Mouse (Mus musculus): ENCODE data around the gene Efna4. TPM values are rescaled to one million over a fixed set of nuclear protein-coding genes. Genes with fewer than 3 reads are reported as not detected.

Efna4 gene
- polyA plus RNA-seq, 1 experiment from 2014 or later = 0.24 TPM

GRCm38 (mm10) chr3:89300514-89300913, 37.3 kb downstream of the Efna4 start:
- Histone ChIP-seq H3K27me3 (peaks cover 29% of the 10 kb centered on the region), H3K9me3 (replicated peaks) (no peaks in the 10 kb centered on the region), H3K4me1 (replicated peaks) (peaks cover 8% of the 10 kb centered on the region), H3K27ac (replicated peaks) (no peak overlapping the region), H3K36me3 (replicated peaks) (no peaks in the 10 kb centered on the region), H3K4me3 (replicated peaks) (no peak overlapping the region), H3K9ac (no peak overlapping the region), H3K4me2 (no peak overlapping the region)
- 51% methylated on average over 2 of the region's 2 CpGs for WGBS (ENCODE audit: insufficient replicate concordance)
- ATAC-seq (ENCODE audit: insufficient read depth) = no peak

- Histone ChIP-seq H3K4me2 (peak overlapping the region; percentile 46), H3K36me3 (replicated peaks) (no peaks in the 10 kb centered on the region), H3K9ac (no peak overlapping the region), H3K27me3 (peaks cover 29% of the 10 kb centered on the region), H3K9me3 (replicated peaks) (no peaks in the 10 kb centered on the region), H3K4me1 (replicated peaks) (peaks cover 9% of the 10 kb centered on the region), H3K4me3 (replicated peaks) (no peak overlapping the region), H3K27ac (replicated peaks) (no peak overlapping the region)
- 24% methylated on average over 1 of the region's 1 CpGs for WGBS (ENCODE audit: insufficient replicate concordance)
- ATAC-seq (ENCODE audit: insufficient read depth) = no peak
Measured at GRCm38 (mm10) chr3:89300071-89300470, 37.8 kb downstream of the Efna4 start.

GRCm38 (mm10) chr3:89299499-89299898, 38.3 kb downstream of the Efna4 start:
- no peaks in the 10 kb centered on the region for H3K36me3 ChIP-seq (replicated peaks)
- peak overlapping the region; percentile 12 for H3K4me3 ChIP-seq (replicated peaks)
- 5% methylated on average over 14 of the region's 14 CpGs for WGBS (ENCODE audit: insufficient replicate concordance)
- H3K9me3 ChIP-seq (replicated peaks) = no peaks in the 10 kb centered on the region
- H3K4me1 ChIP-seq (replicated peaks) = peaks cover 9% of the 10 kb centered on the region
- peak overlapping the region; percentile 9; the same call in 1 of the 2 replicates for H3K9ac ChIP-seq
- no peak for ATAC-seq (ENCODE audit: insufficient read depth)
- H3K4me2 ChIP-seq = peak overlapping the region; percentile 46
- peaks cover 29% of the 10 kb centered on the region for H3K27me3 ChIP-seq
- H3K27ac ChIP-seq (replicated peaks) = no peak overlapping the region

- no peak overlapping the region for H3K9ac ChIP-seq
- no peak overlapping the region for H3K27ac ChIP-seq (replicated peaks)
- no peaks in the 10 kb centered on the region for H3K36me3 ChIP-seq (replicated peaks)
- peaks cover 9% of the 10 kb centered on the region for H3K4me1 ChIP-seq (replicated peaks)
- H3K4me3 ChIP-seq (replicated peaks) = no peak overlapping the region
- WGBS (ENCODE audit: insufficient replicate concordance) = 80% methylated on average over 6 of the region's 6 CpGs
- H3K4me2 ChIP-seq = no peak overlapping the region
- no peak for ATAC-seq (ENCODE audit: insufficient read depth)
- H3K27me3 ChIP-seq = peaks cover 29% of the 10 kb centered on the region
- H3K9me3 ChIP-seq (replicated peaks) = no peaks in the 10 kb centered on the region
Measured at GRCm38 (mm10) chr3:89298908-89299307, 38.9 kb downstream of the Efna4 start.

DNA sequence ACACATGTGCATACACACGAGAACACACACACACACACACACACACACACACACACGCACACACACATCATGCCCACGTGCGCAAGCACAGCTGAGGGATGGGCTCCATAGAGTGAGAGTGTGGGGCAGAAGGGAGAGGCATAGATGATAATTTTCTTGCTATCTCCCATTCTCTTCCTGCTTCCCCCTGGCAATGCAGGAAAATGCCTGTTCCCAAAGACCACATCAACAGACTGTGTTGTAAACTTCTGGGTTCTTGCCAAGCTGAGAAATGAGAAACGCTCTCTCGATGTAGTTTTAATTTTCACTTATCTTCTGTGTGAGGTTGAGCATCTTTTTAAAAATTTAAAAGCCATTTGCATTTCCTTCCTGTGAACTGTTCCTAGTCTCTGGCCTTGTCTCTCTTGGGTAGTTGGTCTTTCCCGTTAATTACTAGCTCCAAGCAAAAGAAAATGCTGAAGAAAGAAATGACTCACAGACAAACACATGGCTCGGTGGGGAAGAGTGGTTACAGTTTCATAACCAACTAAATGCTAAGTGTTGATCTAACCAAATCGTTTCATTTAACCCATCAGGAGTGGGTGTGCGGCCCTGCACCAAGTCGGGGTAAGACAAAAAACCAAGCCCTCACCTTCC, 40.9 kb downstream of the Efna4 start:
- 67% methylated on average over 11 of the region's 11 CpGs for WGBS (ENCODE audit: insufficient replicate concordance)
- ATAC-seq (ENCODE audit: insufficient read depth) = no peak

DNA sequence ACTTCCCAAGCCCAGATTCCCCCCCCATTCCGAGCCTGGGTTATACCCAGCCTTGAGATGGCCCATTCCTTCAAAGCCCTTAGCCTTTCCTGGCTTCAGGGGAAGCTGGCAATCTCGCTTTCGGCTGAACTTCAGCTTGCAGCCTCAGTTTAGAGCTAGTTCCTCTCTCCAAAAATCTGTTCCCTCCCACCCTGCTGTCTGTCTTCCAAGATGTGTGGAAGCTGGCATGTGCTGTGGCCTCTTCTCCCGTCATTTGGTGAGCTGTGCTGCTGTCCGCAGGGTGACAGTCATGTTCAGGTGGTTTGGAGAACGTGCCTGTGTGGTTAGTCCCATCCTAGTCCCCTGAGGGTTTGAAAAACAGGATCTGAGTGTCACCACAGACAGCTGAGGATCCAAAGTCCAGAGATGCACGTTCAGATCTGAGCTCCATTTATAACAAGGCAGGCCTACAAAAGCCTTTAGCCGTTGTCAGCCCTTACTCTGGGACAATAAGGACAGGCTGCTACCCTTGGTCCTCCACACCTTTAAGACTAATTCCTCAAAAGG, 42.1 kb downstream of the Efna4 start:
- Histone ChIP-seq H3K27ac (replicated peaks) (no peak overlapping the region), H3K4me1 (replicated peaks) (peaks cover 9% of the 10 kb centered on the region), H3K9ac (no peak overlapping the region), H3K4me3 (replicated peaks) (no peak overlapping the region), H3K4me2 (no peak overlapping the region), H3K36me3 (replicated peaks) (no peaks in the 10 kb centered on the region), H3K27me3 (peaks cover 24% of the 10 kb centered on the region), H3K9me3 (replicated peaks) (no peaks in the 10 kb centered on the region)
- ATAC-seq (ENCODE audit: insufficient read depth) = no peak
- 42% methylated on average over 8 of the region's 8 CpGs for WGBS (ENCODE audit: insufficient replicate concordance)

More for the DNA sequence above, 40.9 kb downstream of the Efna4 start:
- no peak overlapping the region for H3K4me2 ChIP-seq
- peaks cover 9% of the 10 kb centered on the region for H3K4me1 ChIP-seq (replicated peaks)
- H3K9ac ChIP-seq = no peak overlapping the region
- no peaks in the 10 kb centered on the region for H3K9me3 ChIP-seq (replicated peaks)
- no peak overlapping the region for H3K4me3 ChIP-seq (replicated peaks)
- H3K27me3 ChIP-seq = peaks cover 26% of the 10 kb centered on the region
- H3K27ac ChIP-seq (replicated peaks) = no peak overlapping the region
- no peaks in the 10 kb centered on the region for H3K36me3 ChIP-seq (replicated peaks)

DNA sequence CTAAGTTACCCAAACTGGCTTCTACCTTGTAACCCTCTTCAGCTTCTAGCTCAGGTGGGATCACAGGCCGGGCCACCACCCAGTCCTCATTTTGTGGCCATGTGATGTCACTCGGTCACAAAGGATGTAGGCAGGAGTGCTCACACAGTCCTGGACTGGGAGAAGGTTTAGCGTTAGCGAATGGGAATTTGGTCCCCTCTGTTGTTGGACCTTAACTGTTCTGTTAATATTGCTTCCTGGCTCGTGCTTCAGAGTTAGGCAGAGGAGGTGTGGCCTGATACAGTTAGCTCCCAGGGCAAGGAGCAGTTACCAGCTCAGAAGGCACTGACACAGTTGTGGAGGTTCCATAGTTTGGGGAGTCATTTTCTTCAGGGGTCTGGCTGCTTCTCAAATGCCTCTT, 43.6 kb downstream of the Efna4 start:
- no peak overlapping the region for H3K4me3 ChIP-seq (replicated peaks)
- WGBS (ENCODE audit: insufficient replicate concordance) = 57% methylated on average over 5 of the region's 5 CpGs
- H3K9me3 ChIP-seq (replicated peaks) = no peaks in the 10 kb centered on the region
- H3K27me3 ChIP-seq = peaks cover 11% of the 10 kb centered on the region
- peaks cover 6% of the 10 kb centered on the region; the same call in 1 of the 2 replicates for H3K4me1 ChIP-seq (replicated peaks)
- no peak overlapping the region for H3K4me2 ChIP-seq
- peak overlapping the region; percentile 64 for H3K27ac ChIP-seq (replicated peaks)
- ATAC-seq (ENCODE audit: insufficient read depth) = no peak; the same call in 1 of the 2 replicates
- no peaks in the 10 kb centered on the region for H3K36me3 ChIP-seq (replicated peaks)
- no peak overlapping the region for H3K9ac ChIP-seq

- no peaks in the 10 kb centered on the region for H3K36me3 ChIP-seq (replicated peaks)
- WGBS (ENCODE audit: insufficient replicate concordance) = 64% methylated on average over 11 of the region's 11 CpGs
- no peak overlapping the region for H3K4me2 ChIP-seq
- 0 out of 2 replicates have a peak, but pooled peaks cover 3% of the 10 kb centered on the region for H3K27me3 ChIP-seq
- peaks cover 5% of the 10 kb centered on the region; the same call in 1 of the 2 replicates for H3K4me1 ChIP-seq (replicated peaks)
- H3K9ac ChIP-seq = no peak overlapping the region
- ATAC-seq (ENCODE audit: insufficient read depth) = peak; percentile 75
- H3K9me3 ChIP-seq (replicated peaks) = no peaks in the 10 kb centered on the region
- H3K4me3 ChIP-seq (replicated peaks) = no peak overlapping the region
- peak overlapping the region; percentile 64 for H3K27ac ChIP-seq (replicated peaks)
Measured at GRCm38 (mm10) chr3:89293247-89293918, 44.4 kb downstream of the Efna4 start.

DNA sequence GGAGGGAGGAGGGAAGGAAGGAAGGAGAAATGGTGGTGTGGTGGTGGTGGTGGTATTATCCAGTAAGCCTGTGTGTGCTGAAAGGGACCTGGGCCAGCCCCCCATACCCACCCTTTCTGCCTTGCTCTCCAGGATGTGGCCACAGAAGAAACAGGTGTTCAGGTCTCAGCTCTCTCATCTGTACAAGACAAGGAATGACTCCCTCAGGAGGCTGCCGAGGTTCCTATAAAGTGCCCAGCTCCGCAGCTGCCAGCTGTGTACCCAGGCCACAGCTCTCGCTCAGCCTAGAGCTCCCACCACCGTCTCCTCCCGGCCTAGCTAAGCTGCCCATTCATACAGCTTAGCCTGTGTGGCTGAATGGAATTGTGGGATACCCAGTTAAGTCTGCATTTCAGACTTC, 45.5 kb downstream of the Efna4 start:
- no peak overlapping the region for H3K4me2 ChIP-seq
- H3K36me3 ChIP-seq (replicated peaks) = no peaks in the 10 kb centered on the region
- H3K9me3 ChIP-seq (replicated peaks) = no peaks in the 10 kb centered on the region
- H3K27ac ChIP-seq (replicated peaks) = no peak overlapping the region
- no peak overlapping the region for H3K4me3 ChIP-seq (replicated peaks)
- no peak overlapping the region for H3K9ac ChIP-seq
- H3K4me1 ChIP-seq (replicated peaks) = peaks cover 5% of the 10 kb centered on the region; the same call in 1 of the 2 replicates
- H3K27me3 ChIP-seq = peaks cover 8% of the 10 kb centered on the region; the same call in 1 of the 2 replicates
- WGBS (ENCODE audit: insufficient replicate concordance) = 66% methylated on average over 5 of the region's 5 CpGs
- ATAC-seq (ENCODE audit: insufficient read depth) = no peak

DNA sequence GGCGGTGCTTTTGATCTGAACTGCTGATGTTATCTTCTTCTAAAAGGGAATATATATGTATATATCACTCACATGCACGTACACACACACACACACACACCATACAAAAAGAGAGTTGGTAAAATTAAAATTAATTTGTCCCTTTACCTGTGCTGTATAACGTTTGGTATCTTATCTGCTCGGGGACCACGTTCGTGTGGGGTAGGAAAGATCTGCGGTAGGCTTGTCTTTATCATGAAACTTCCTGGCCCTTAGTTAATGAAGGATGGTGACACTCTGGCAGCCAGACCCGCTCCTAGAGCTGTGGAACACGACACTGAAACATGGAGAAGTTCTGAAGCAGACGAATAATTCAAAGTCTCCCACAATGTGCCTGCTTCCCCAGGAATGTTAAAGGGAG, 46.0 kb downstream of the Efna4 start:
- Histone ChIP-seq H3K9me3 (replicated peaks) (no peaks in the 10 kb centered on the region), H3K36me3 (replicated peaks) (no peaks in the 10 kb centered on the region), H3K4me2 (no peak overlapping the region), H3K4me1 (replicated peaks) (peaks cover 5% of the 10 kb centered on the region; the same call in 1 of the 2 replicates), H3K27ac (replicated peaks) (no peak overlapping the region), H3K9ac (no peak overlapping the region), H3K4me3 (replicated peaks) (no peak overlapping the region), H3K27me3 (peaks cover 8% of the 10 kb centered on the region; the same call in 1 of the 2 replicates)
- ATAC-seq (ENCODE audit: insufficient read depth) = no peak
- 26% methylated on average over 10 of the region's 10 CpGs for WGBS (ENCODE audit: insufficient replicate concordance)

DNA sequence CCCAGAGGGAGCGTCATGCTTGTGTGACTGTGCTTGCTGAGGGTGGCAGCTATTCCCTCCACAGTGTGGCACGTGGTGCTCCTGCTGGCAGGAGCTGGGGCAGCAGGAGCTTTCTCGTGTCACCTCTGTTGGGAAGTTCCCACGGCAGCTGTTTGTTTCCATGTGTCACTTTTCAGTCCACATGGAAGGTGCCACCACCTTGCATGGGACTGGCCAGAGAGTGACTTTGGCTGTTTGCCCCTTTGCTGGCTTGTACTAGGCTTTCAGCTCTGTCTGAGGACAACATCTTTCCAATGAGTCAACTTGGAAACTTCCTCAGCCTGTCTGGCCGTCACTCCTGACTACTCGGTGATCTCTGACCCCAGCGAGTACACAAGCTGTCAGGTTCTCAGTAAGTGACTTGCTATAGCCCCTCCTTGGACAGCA, 49.3 kb downstream of the Efna4 start:
- WGBS (ENCODE audit: insufficient replicate concordance) = 38% methylated on average over 7 of the region's 7 CpGs
- H3K4me3 ChIP-seq (replicated peaks) = no peak overlapping the region

More for the DNA sequence above, 49.3 kb downstream of the Efna4 start:
- Histone ChIP-seq H3K27ac (replicated peaks) (no peak overlapping the region), H3K27me3 (peaks cover 27% of the 10 kb centered on the region), H3K9me3 (replicated peaks) (no peaks in the 10 kb centered on the region), H3K4me2 (no peak overlapping the region), H3K36me3 (replicated peaks) (no peaks in the 10 kb centered on the region), H3K4me1 (replicated peaks) (no peaks in the 10 kb centered on the region), H3K9ac (no peak overlapping the region)
- no peak for ATAC-seq (ENCODE audit: insufficient read depth)

All from liver, embryonic 15.5 days (tissue).